Mouse (Mus musculus) hindbrain, embryonic 16.5 days (tissue): ENCODE measurements around the gene Med28. TPM values are rescaled to one million over a fixed set of nuclear protein-coding genes. Genes with fewer than 3 reads are reported as not detected.

Experiments
- ATAC-seq: fragments of 200-750 bp; cut with Nextera tagmentation; 2 replicates; pipeline ENCODE4 v1.8.0; 2017; ENCODE audit warnings: moderate TSS enrichment, moderate library complexity
- H3K27ac ChIP-seq: fragments of 300-500 bp; sonication (generic); 2 replicates; pipeline ENCODE4 v1.5.1; 2014; ENCODE audit warnings: low read depth, mild to moderate bottlenecking, control low read depth, low read length, moderate library complexity
- H3K27me3 ChIP-seq: fragments of 300-500 bp; sonication (generic); replicated peaks from 2 replicates; pipeline ENCODE4 v1.6.1; 2014; ENCODE audit warnings: low read length; ENCODE audit not compliant: control insufficient read depth, insufficient read depth
- H3K36me3 ChIP-seq: fragments of 300-500 bp; sonication (generic); 2 replicates; pipeline ENCODE4 v1.6.1; 2014; ENCODE audit warnings: mild to moderate bottlenecking, low read length, moderate library complexity, mixed read lengths; ENCODE audit not compliant: control insufficient read depth, insufficient read depth
- H3K4me1 ChIP-seq: fragments of 300-500 bp; sonication (generic); 2 replicates; pipeline ENCODE4 v1.6.1; 2014; ENCODE audit warnings: low read depth, low read length; ENCODE audit not compliant: control insufficient read depth, insufficient read depth
- H3K4me2 ChIP-seq: fragments of 300-500 bp; sonication (generic); 2 replicates; pipeline ENCODE4 v1.6.1; 2014; ENCODE audit warnings: mild to moderate bottlenecking, low read length, control low read depth, moderate library complexity
- H3K4me3 ChIP-seq: fragments of 300-500 bp; sonication (generic); 2 replicates; pipeline ENCODE4 v1.5.1; 2014; ENCODE audit warnings: mild to moderate bottlenecking, low read length, control low read depth, moderate library complexity
- H3K9ac ChIP-seq: fragments of 300-500 bp; sonication (generic); 2 replicates; pipeline ENCODE4 v1.6.1; 2014; ENCODE audit warnings: low read depth, mild to moderate bottlenecking, control low read depth, low read length, moderate library complexity
- H3K9me3 ChIP-seq: fragments of 300-500 bp; sonication (generic); 2 replicates; pipeline ENCODE4 v1.6.1; 2014; ENCODE audit warnings: mild to moderate bottlenecking, low read length, moderate library complexity; ENCODE audit not compliant: control insufficient read depth
- WGBS: fragments of 180-500 bp; shearing (Covaris S2); extraction: QIAGEN DNeasy Blood & Tissue Kit; methylation state at CpG from one replicate; pipeline ENCODE4 v1.1.7; 2014; 5-methylcytosine and 5-hydroxymethylcytosine counted together
- polyA plus RNA-seq: library from polyadenylated mRNA; unstranded; fragments of >200 nt; fragmentation: Nextera tagmentation; extraction: Ambion mirVana; gene quantifications from 2 replicates; pipeline ENCODE4 v1.2.1, GENCODE M21; 2015

The Med28 gene
- polyA plus RNA-seq, 1 experiment from 2014 or later, result 250 TPM

- no peak overlapping the region for H3K9ac ChIP-seq
- H3K4me3 ChIP-seq, result no peak overlapping the region
- H3K27me3 ChIP-seq, result no peaks in the 10 kb centered on the region
- H3K27ac ChIP-seq, result no peak overlapping the region
- no peak overlapping the region for H3K4me2 ChIP-seq
- H3K36me3 ChIP-seq, result peaks cover 35% of the 10 kb centered on the region
- WGBS, result 89% methylated on average over 10 of the region's 10 CpGs
- no peak for ATAC-seq
- H3K9me3 ChIP-seq, result no peaks in the 10 kb centered on the region
- H3K4me1 ChIP-seq, result peaks cover 16% of the 10 kb centered on the region
Observed at GRCm38 (mm10) chr5:45525101-45525500, 5.1 kb downstream of the Med28 start.

- H3K4me1 ChIP-seq, result peaks cover 10% of the 10 kb centered on the region
- H3K9ac ChIP-seq, result no peak overlapping the region
- 93% methylated on average over 4 of the region's 4 CpGs for WGBS
- H3K4me3 ChIP-seq, result no peak overlapping the region
- H3K36me3 ChIP-seq, result peaks cover 40% of the 10 kb centered on the region
- H3K4me2 ChIP-seq, result no peak overlapping the region
- H3K27ac ChIP-seq, result no peak overlapping the region
- no peaks in the 10 kb centered on the region for H3K9me3 ChIP-seq
- H3K27me3 ChIP-seq, result no peaks in the 10 kb centered on the region
- no peak for ATAC-seq
Observed at GRCm38 (mm10) chr5:45526338-45526737, 6.3 kb downstream of the Med28 start.

GRCm38 (mm10) chr5:45529696-45530095 is 9.7 kb downstream of the Med28 start:
- 94% methylated on average over 3 of the region's 3 CpGs for WGBS
- no peak for ATAC-seq
- H3K36me3 ChIP-seq, result peaks cover 46% of the 10 kb centered on the region

GRCm38 (mm10) chr5:45534319-45535098 is 14.5 kb downstream of the Med28 start:
- H3K9ac ChIP-seq, result no peak overlapping the region
- no peaks in the 10 kb centered on the region for H3K27me3 ChIP-seq
- peak; percentile 88 for ATAC-seq
- H3K27ac ChIP-seq, result no peak overlapping the region
- 5% methylated on average over 16 of the region's 17 CpGs for WGBS
- no peak overlapping the region for H3K4me3 ChIP-seq
- H3K36me3 ChIP-seq, result peaks cover 15% of the 10 kb centered on the region
- H3K4me2 ChIP-seq, result no peak overlapping the region
- no peaks in the 10 kb centered on the region for H3K4me1 ChIP-seq
- H3K9me3 ChIP-seq, result no peaks in the 10 kb centered on the region

More at GRCm38 (mm10) chr5:45529696-45530095, 9.7 kb downstream of the Med28 start:
- Histone ChIP-seq H3K27me3 (no peaks in the 10 kb centered on the region), H3K9me3 (no peaks in the 10 kb centered on the region), H3K4me3 (no peak overlapping the region), H3K9ac (no peak overlapping the region), H3K4me2 (no peak overlapping the region), H3K27ac (no peak overlapping the region), H3K4me1 (no peaks in the 10 kb centered on the region)

GRCm38 (mm10) chr5:45535177-45535576 is 15.1 kb downstream of the Med28 start:
- WGBS, result 66% methylated on average over 4 of the region's 4 CpGs
- Histone ChIP-seq H3K4me1 (no peaks in the 10 kb centered on the region), H3K4me2 (no peak overlapping the region), H3K9me3 (no peaks in the 10 kb centered on the region), H3K27ac (no peak overlapping the region), H3K36me3 (peaks cover 11% of the 10 kb centered on the region), H3K27me3 (no peaks in the 10 kb centered on the region), H3K9ac (no peak overlapping the region), H3K4me3 (no peak overlapping the region)
- ATAC-seq, result no peak

GRCm38 (mm10) chr5:45539502-45539901 is 19.5 kb downstream of the Med28 start:
- no peaks in the 10 kb centered on the region for H3K4me1 ChIP-seq
- H3K4me2 ChIP-seq, result no peak overlapping the region
- no peak overlapping the region for H3K9ac ChIP-seq
- ATAC-seq, result no peak
- no peaks in the 10 kb centered on the region for H3K9me3 ChIP-seq
- H3K27ac ChIP-seq, result no peak overlapping the region
- no peak overlapping the region for H3K4me3 ChIP-seq
- 57% methylated on average over 10 of the region's 10 CpGs for WGBS
- no peaks in the 10 kb centered on the region for H3K27me3 ChIP-seq
- H3K36me3 ChIP-seq, result no peaks in the 10 kb centered on the region

GRCm38 (mm10) chr5:45543374-45543773 is 23.3 kb downstream of the Med28 start:
- no peak overlapping the region for H3K9ac ChIP-seq
- H3K4me2 ChIP-seq, result no peak overlapping the region
- 51% methylated on average over 5 of the region's 5 CpGs for WGBS
- no peak for ATAC-seq
- H3K36me3 ChIP-seq, result no peaks in the 10 kb centered on the region
- no peak overlapping the region for H3K4me3 ChIP-seq
- no peaks in the 10 kb centered on the region for H3K9me3 ChIP-seq
- no peaks in the 10 kb centered on the region for H3K27me3 ChIP-seq
- no peaks in the 10 kb centered on the region for H3K4me1 ChIP-seq
- no peak overlapping the region for H3K27ac ChIP-seq

- no peaks in the 10 kb centered on the region for H3K4me1 ChIP-seq
- H3K9me3 ChIP-seq, result no peaks in the 10 kb centered on the region
- no peak overlapping the region for H3K4me2 ChIP-seq
- no peak overlapping the region for H3K4me3 ChIP-seq
- H3K9ac ChIP-seq, result no peak overlapping the region
- 96% methylated on average over 1 of the region's 1 CpGs for WGBS
- H3K27me3 ChIP-seq, result no peaks in the 10 kb centered on the region
- H3K36me3 ChIP-seq, result peaks cover 6% of the 10 kb centered on the region
- ATAC-seq, result no peak
- H3K27ac ChIP-seq, result no peak overlapping the region
Observed at GRCm38 (mm10) chr5:45549586-45549985, 29.6 kb downstream of the Med28 start.

GRCm38 (mm10) chr5:45564054-45564453 is 44.0 kb downstream of the Med28 start:
- Histone ChIP-seq H3K4me1 (no peaks in the 10 kb centered on the region), H3K27me3 (no peaks in the 10 kb centered on the region), H3K36me3 (no peaks in the 10 kb centered on the region; the same call in 1 of the 2 replicates), H3K4me2 (no peak overlapping the region), H3K9ac (no peak overlapping the region), H3K9me3 (no peaks in the 10 kb centered on the region), H3K27ac (no peak overlapping the region), H3K4me3 (no peak overlapping the region)
- 64% methylated on average over 6 of the region's 6 CpGs for whole genome bisulfite sequencing
- ATAC-seq, result no peak
